8 mouse cellular contexts compared by ENCODE assay signal in genomic region chr5:12562204-12562603, GRCm38 (mm10).
DNase-seq lines count a peak whose midpoint lies in the region; ATAC-seq and TF ChIP-seq lines count a peak whose summit lies in the region.

No protein-coding gene starts in this region.

- H3K27ac ChIP-seq in forebrain, embryonic 15.5 days (replicated peaks) = no peak overlapping the region
- H3K27ac ChIP-seq in midbrain, embryonic 16.5 days (ENCODE audit: low read length) = no peak overlapping the region
- H3K27ac ChIP-seq in thymus, adult 2 months (ENCODE audit: control insufficient read depth, insufficient read depth, low read length) = no peak overlapping the region

- TF ChIP-seq CTCF in thymus, adult 2 months (IDR thresholded peaks at IDR 0.05; ENCODE audit: borderline replicate concordance, control insufficient read depth, extremely low read depth, insufficient read depth, low read length, poor library complexity) = no peak

- H3K4me1 ChIP-seq in forebrain, embryonic 15.5 days = no peaks in the 10 kb centered on the region
- no peaks in the 10 kb centered on the region for H3K4me1 ChIP-seq in midbrain, embryonic 16.5 days (ENCODE audit: control insufficient read depth, insufficient read depth, low read length)
- H3K4me1 ChIP-seq in thymus, adult 2 months (replicated peaks; ENCODE audit: control insufficient read depth, insufficient read depth, low read length) = no peaks in the 10 kb centered on the region

- no peak for TF ChIP-seq POLR2A in thymus, adult 2 months (IDR thresholded peaks at IDR 0.05; ENCODE audit: control insufficient read depth, extremely low read depth, insufficient read depth, low read length, poor library complexity)

- no peaks in the 10 kb centered on the region for H3K36me3 ChIP-seq in forebrain, embryonic 15.5 days
- no peaks in the 10 kb centered on the region for H3K36me3 ChIP-seq in midbrain, embryonic 16.5 days (ENCODE audit: control insufficient read depth, insufficient read depth, low read length)
- H3K36me3 ChIP-seq in thymus, adult 2 months (ENCODE audit: control insufficient read depth, insufficient read depth, low read length) = no peaks in the 10 kb centered on the region

- peak; percentile 38 for DNase-seq in ovary, postnatal 14 days (ENCODE audit: low spot score)
- no peak for DNase-seq in ovary, postnatal 10 days (ENCODE audit: low spot score)
- DNase-seq in cerebellum, adult 11 months = peak; percentile 26
- peak; percentile 20 for DNase-seq in kidney, adult 11 months
- DNase-seq in left cerebral cortex, postnatal 25 days (ENCODE audit: low spot score in 2 of 2) = peak; percentile 74 to 82
- peak; percentile 19 for DNase-seq in thymus, adult 2 months

- peak; percentile 61; the same call in 1 of the 2 replicates for ATAC-seq in forebrain, embryonic 15.5 days (replicated peaks)
- ATAC-seq in midbrain, embryonic 16.5 days = peak; percentile 76

- no peak overlapping the region for H3K9ac ChIP-seq in forebrain, embryonic 15.5 days (replicated peaks)
- no peak overlapping the region for H3K9ac ChIP-seq in midbrain, embryonic 16.5 days (ENCODE audit: low read depth, low read length)

- H3K4me3 ChIP-seq in forebrain, embryonic 15.5 days = no peak overlapping the region
- H3K4me3 ChIP-seq in midbrain, embryonic 16.5 days (ENCODE audit: low read depth, low read length) = no peak overlapping the region
- no peak overlapping the region for H3K4me3 ChIP-seq in thymus, adult 2 months (ENCODE audit: control insufficient read depth, insufficient read depth, low read length)

- WGBS in forebrain, embryonic 15.5 days = 36% methylated on average over 5 of the region's 5 CpGs
- WGBS in midbrain, embryonic 16.5 days = 36% methylated on average over 5 of the region's 5 CpGs
- 53% methylated on average over 5 of the region's 5 CpGs for WGBS in thymus, adult 2 months

- H3K4me2 ChIP-seq in forebrain, embryonic 15.5 days (replicated peaks) = no peak overlapping the region
- no peak overlapping the region for H3K4me2 ChIP-seq in midbrain, embryonic 16.5 days (ENCODE audit: low read length)

- intact Hi-C loops in left cerebral cortex, postnatal 25 days (cut with DNase I) = loop anchor here (2.0 to 10.0 kb wide), 4 partner anchors 563 to 1067 kb away; partner anchors contain the start of gene Sema3a

- H3K27me3 ChIP-seq in forebrain, embryonic 15.5 days = no peaks in the 10 kb centered on the region
- no peaks in the 10 kb centered on the region for H3K27me3 ChIP-seq in midbrain, embryonic 16.5 days (ENCODE audit: control insufficient read depth, insufficient read depth, low read depth, low read length)
- no peaks in the 10 kb centered on the region for H3K27me3 ChIP-seq in thymus, adult 2 months (ENCODE audit: control insufficient read depth, insufficient read depth, low read length)

- no peaks in the 10 kb centered on the region for H3K9me3 ChIP-seq in forebrain, embryonic 15.5 days
- H3K9me3 ChIP-seq in midbrain, embryonic 16.5 days (replicated peaks; ENCODE audit: control insufficient read depth, low read length, poor library complexity, severe bottlenecking) = no peaks in the 10 kb centered on the region
